Mouse (Mus musculus) MEL (cell line): ENCODE results near the gene Capn9.

Experiments used
- CHD1 ChIP-seq: IDR thresholded peaks from 2 replicates; pipeline ENCODE4 v1.6.1; 2012; ENCODE audit warnings: low read depth, mild to moderate bottlenecking, inconsistent platforms, low read length, improper control_type of control experiment
- MAX ChIP-seq: IDR thresholded peaks from 2 replicates; pipeline ENCODE4 v1.6.1; 2011; ENCODE audit warnings: low read length, improper control_type of control experiment
- MEF2A ChIP-seq: IDR thresholded peaks from 2 replicates; pipeline ENCODE4 v1.6.1; 2014; ENCODE audit warnings: low read depth, mild to moderate bottlenecking, inconsistent platforms, low read length, improper control_type of control experiment; ENCODE audit not compliant: poor library complexity, insufficient replicate concordance, severe bottlenecking; ENCODE audit errors: extremely low read depth
- MYB ChIP-seq: IDR thresholded peaks from 2 replicates; pipeline ENCODE4 v1.6.1; 2011; ENCODE audit warnings: mild to moderate bottlenecking, low read depth, low read length, improper control_type of control experiment
- POLR2A ChIP-seq, 2 experiments: IDR thresholded peaks; 2 replicates each; pipeline ENCODE4 v1.6.1; 2011 to 2012; ENCODE audit warnings: low read length in 2 of 2, mild to moderate bottlenecking in 2 of 2, control low read depth in 1 of 2, improper control_type of control experiment in 1 of 2, low read depth in 1 of 2, moderate library complexity in 1 of 2; ENCODE audit not compliant: control insufficient read depth in 1 of 2, insufficient read depth in 1 of 2, poor library complexity in 1 of 2
- POLR2AphosphoS2 ChIP-seq: IDR thresholded peaks from 2 replicates; pipeline ENCODE4 v1.6.1; 2011; ENCODE audit warnings: low read length, improper control_type of control experiment
- RAD21 ChIP-seq: IDR thresholded peaks from 2 replicates; pipeline ENCODE4 v1.6.1; 2011; ENCODE audit warnings: mild to moderate bottlenecking, low read depth, low read length, improper control_type of control experiment
- RCOR1 ChIP-seq: IDR thresholded peaks from 2 replicates; pipeline ENCODE4 v1.6.1; 2012; ENCODE audit warnings: low read depth, mild to moderate bottlenecking, inconsistent platforms, low read length, improper control_type of control experiment
- TBP ChIP-seq: IDR thresholded peaks from 2 replicates; pipeline ENCODE4 v1.8.0; 2011; ENCODE audit warnings: low read depth, low read length, improper control_type of control experiment
- USF1 ChIP-seq: IDR thresholded peaks from 2 replicates; pipeline ENCODE4 v1.6.1; 2014; ENCODE audit warnings: low read depth, mild to moderate bottlenecking, inconsistent platforms, low read length, improper control_type of control experiment, moderate library complexity
- ZKSCAN1 ChIP-seq: IDR thresholded peaks from 2 replicates; pipeline ENCODE4 v1.6.1; 2012; ENCODE audit warnings: low read depth, mild to moderate bottlenecking, inconsistent platforms, low read length, improper control_type of control experiment, moderate library complexity

DNA sequence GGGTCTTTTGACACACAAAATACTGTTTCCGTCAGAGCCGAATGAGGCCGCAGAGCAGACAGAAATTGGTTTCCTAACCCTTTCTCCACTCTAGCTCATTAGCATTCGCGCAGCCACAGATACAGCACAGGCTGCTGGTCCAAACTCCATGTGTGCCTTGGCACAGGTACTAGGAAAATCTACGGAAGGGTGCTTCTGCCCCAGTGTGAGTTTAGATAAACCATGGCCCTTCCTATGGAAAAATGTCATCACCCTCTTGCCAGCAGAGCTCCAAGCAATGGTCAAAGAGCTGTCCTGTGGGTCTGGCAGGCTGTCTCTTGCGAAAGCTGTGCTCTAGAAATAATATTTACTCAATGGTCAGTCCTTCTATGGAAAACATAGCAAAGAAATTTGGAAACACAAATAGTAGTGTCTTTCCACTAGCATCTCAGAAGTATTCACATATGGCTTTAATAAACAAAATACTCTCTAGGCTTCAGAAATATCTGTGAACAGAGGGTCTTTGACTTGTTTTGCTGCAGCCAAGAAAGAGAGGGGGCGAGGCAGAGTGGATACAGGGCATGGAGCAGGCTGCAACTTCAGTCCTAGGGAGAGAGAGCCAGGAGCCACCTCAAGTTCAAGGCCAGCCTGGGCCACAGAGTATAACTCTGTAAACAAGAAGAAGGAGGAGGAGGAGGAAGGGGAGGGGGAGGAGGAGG is 4.0 kb upstream of the Capn9 start:
- TF ChIP-seq CHD1: no peak
- TF ChIP-seq POLR2A (IDR thresholded peaks at IDR 0.05; ENCODE audit: control insufficient read depth in 1 of 2, insufficient read depth in 1 of 2, low read depth in 1 of 2, low read length in 2 of 2, poor library complexity in 1 of 2): no peak
- no peak for TF ChIP-seq POLR2AphosphoS2
- no peak for TF ChIP-seq RAD21
- no peak for TF ChIP-seq MYB
- no peak for TF ChIP-seq ZKSCAN1
- TF ChIP-seq USF1: no peak
- no peak for TF ChIP-seq MAX
- TF ChIP-seq TBP: no peak
- no peak for TF ChIP-seq MEF2A
- no peak for TF ChIP-seq RCOR1
